Mouse (Mus musculus) urinary bladder, postnatal 25 days (tissue): ENCODE results near the gene Gm13696.
"Not testable (repeated sequence)": the region's sequence is repeated elsewhere in the genome, so short reads cannot be mapped to it uniquely, and the experiment has no call there.

Source experiments
- DNase-seq: peaks from one replicate; pipeline ENCODE4 v3.0.0; 2022; ENCODE audit warnings: low spot score

The Gm13696 gene

GRCm38 (mm10) chr2:83972823-83973222, at the start of gene Gm13696:
TSS of gene Gm13696 (plus strand) at chr2:83973123.
- not testable (repeated sequence) for DNase-seq

- DNase-seq, result no peak
These were observed 43.3 kb upstream of the Gm13696 start for GRCm38 (mm10) chr2:83929478-83930088.

- peak; percentile 3 for DNase-seq
These were observed 32.0 kb upstream of the Gm13696 start, which contains the start of gene Zswim2 for GRCm38 (mm10) chr2:83940931-83941361. TSS of gene Zswim2 (minus strand) at chr2:83941228.

GRCm38 (mm10) chr2:83941378-83941777, 31.5 kb upstream of the Gm13696 start:
- DNase-seq, result no peak

GRCm38 (mm10) chr2:83941792-83942191, 31.1 kb upstream of the Gm13696 start:
- no peak for DNase-seq

GRCm38 (mm10) chr2:83955393-83955792, 17.5 kb upstream of the Gm13696 start, which contains the start of gene Gm13698:
TSS of gene Gm13698 (plus strand) at chr2:83955693.
- DNase-seq, result not testable (repeated sequence)

- DNase-seq, result not testable (repeated sequence)
These were observed 11.7 kb upstream of the Gm13696 start, which contains the start of gene Gm13693 for GRCm38 (mm10) chr2:83961203-83961602. TSS of gene Gm13693 (plus strand) at chr2:83961503.

- not testable (repeated sequence) for DNase-seq
These were observed 5.9 kb upstream of the Gm13696 start, which contains the start of gene Gm13695 for GRCm38 (mm10) chr2:83967013-83967412. TSS of gene Gm13695 (plus strand) at chr2:83967313.

GRCm38 (mm10) chr2:83978633-83979032, 5.7 kb downstream of the Gm13696 start, which contains the start of gene Gm13694:
TSS of gene Gm13694 (plus strand) at chr2:83978933.
- DNase-seq, result not testable (repeated sequence)

GRCm38 (mm10) chr2:83984443-83984842, 11.5 kb downstream of the Gm13696 start, which contains the start of gene Gm13697:
TSS of gene Gm13697 (plus strand) at chr2:83984743.
- not testable (repeated sequence) for DNase-seq

- DNase-seq, result not testable (repeated sequence)
These were observed 17.3 kb downstream of the Gm13696 start, which contains the start of gene Gm13691 for GRCm38 (mm10) chr2:83990253-83990652. TSS of gene Gm13691 (plus strand) at chr2:83990553.

- not testable (repeated sequence) for DNase-seq
These were observed 20.8 kb downstream of the Gm13696 start for GRCm38 (mm10) chr2:83993639-83994255.

GRCm38 (mm10) chr2:83994526-83994925, 21.6 kb downstream of the Gm13696 start:
- not testable (repeated sequence) for DNase-seq

- no peak for DNase-seq
These were observed 36.0 kb downstream of the Gm13696 start for GRCm38 (mm10) chr2:84008913-84009312.

- no peak for DNase-seq
These were observed 36.9 kb downstream of the Gm13696 start for GRCm38 (mm10) chr2:84009818-84010217.

GRCm38 (mm10) chr2:84014572-84014971, 41.6 kb downstream of the Gm13696 start:
- no peak for DNase-seq

GRCm38 (mm10) chr2:84016291-84016690, 43.4 kb downstream of the Gm13696 start:
- DNase-seq, result not testable (repeated sequence)

GRCm38 (mm10) chr2:84018330-84018729, 45.4 kb downstream of the Gm13696 start:
- no peak for DNase-seq

- DNase-seq, result no peak
These were observed 46.8 kb downstream of the Gm13696 start for GRCm38 (mm10) chr2:84019519-84020305.

- DNase-seq, result no peak
These were observed 49.0 kb downstream of the Gm13696 start for GRCm38 (mm10) chr2:84021930-84022329.

- no peak for DNase-seq
These were observed 50.0 kb downstream of the Gm13696 start for GRCm38 (mm10) chr2:84022905-84023304.

GRCm38 (mm10) chr2:84023319-84023718, 50.4 kb downstream of the Gm13696 start:
- DNase-seq, result no peak
